Mouse (Mus musculus) liver, postnatal 0 days (tissue): ENCODE measurements around the gene Mblac2.

Experiments used
- CTCF ChIP-seq: sonication (generic); IDR thresholded peaks from 2 replicates; pipeline ENCODE4 v1.5.1; 2016; ENCODE audit warnings: antibody characterized with exemption, low read depth
- EP300 ChIP-seq: IDR thresholded peaks from 2 replicates; pipeline ENCODE4 v1.6.1; 2016; ENCODE audit warnings: antibody characterized with exemption, low read depth, mild to moderate bottlenecking

DNA sequence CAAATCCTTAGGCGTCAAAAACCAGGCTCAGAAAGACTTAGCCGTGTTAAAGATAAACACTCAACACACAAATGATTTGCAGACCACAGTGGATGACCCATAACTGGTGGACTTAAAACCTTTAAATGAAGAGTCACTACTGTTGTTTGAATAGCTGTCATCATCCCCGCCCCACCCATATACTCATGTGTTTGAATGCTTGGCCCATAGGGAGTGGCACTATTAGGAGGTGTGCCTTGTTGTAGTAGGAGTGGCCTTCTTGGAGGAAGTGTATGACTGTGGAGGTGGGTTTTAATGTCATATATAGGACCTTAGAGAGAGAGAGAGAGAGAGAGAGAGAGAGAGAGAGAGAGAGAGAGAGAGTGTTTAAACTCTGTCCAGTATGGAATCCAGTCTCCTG, 28.0 kb upstream of the Mblac2 start:
- TF ChIP-seq CTCF = no peak
- TF ChIP-seq EP300 = no peak
